Mouse (Mus musculus) kidney, adult 2 months (tissue): ENCODE data around the gene Ccdc6.

Experiments used
- CTCF ChIP-seq: fragments of 200-500 bp; conservative IDR thresholded peaks from 2 replicates; pipeline ENCODE4 v1.5.1; 2011; ENCODE audit warnings: low read depth, mild to moderate bottlenecking, control low read depth, low read length, moderate library complexity, mixed read lengths; ENCODE audit not compliant: insufficient read depth, insufficient read length
- POLR2A ChIP-seq: fragments of 200-500 bp; IDR thresholded peaks from one replicate; pipeline ENCODE4 v1.6.1; 2011; ENCODE audit warnings: low read depth, low read length, control low read depth

DNA sequence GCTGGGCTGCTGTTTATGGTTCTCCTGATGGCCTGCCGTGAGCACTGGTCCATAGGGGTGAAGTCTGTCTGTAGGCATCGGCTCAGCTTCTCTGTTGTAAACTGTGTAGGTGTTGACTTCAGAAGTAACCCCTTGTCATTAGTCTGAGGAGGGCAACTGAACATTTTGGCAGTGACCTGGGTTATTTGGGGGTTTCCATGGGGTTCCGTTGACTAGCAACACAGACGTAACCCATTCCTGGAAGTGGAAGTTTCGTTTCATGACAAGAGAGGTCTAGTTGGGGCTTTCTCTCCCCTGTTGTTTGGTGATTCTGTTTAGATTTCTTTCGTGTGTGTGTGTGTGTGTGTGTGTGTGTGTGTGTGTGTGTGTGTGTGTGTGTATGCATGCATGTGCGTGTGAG is 19.5 kb downstream of the Ccdc6 start:
- TF ChIP-seq CTCF (no peak), POLR2A (no peak)
